In genomic region chr2:73911175-73911700, GRCm38 (mm10) we compare ENCODE assay signal across 8 mouse cellular contexts. TPM values are rescaled to one million over a fixed set of nuclear protein-coding genes. Genes with fewer than 3 reads are reported as not detected.
DNase-seq lines count a peak whose midpoint lies in the region; ATAC-seq and TF ChIP-seq lines count a peak whose summit lies in the region.

Atp5g3 (minus strand) TSS chr2:73911326.

- peaks cover 22% of the 10 kb centered on the region for H3K4me1 ChIP-seq in forebrain, embryonic 10.5 days
- H3K4me1 ChIP-seq in heart, embryonic 15.5 days (replicated peaks), result peaks cover 14% of the 10 kb centered on the region
- H3K4me1 ChIP-seq in liver, embryonic 14.5 days (replicated peaks; ENCODE audit: control insufficient read depth in 2 of 2, insufficient read depth in 2 of 2, low read length in 1 of 2), result peaks cover 9% of the 10 kb centered on the region in 2 experiments
- peaks cover 6% of the 10 kb centered on the region; the same call in 1 of the 2 replicates for H3K4me1 ChIP-seq in neural tube, embryonic 11.5 days (ENCODE audit: control insufficient read depth, insufficient read depth, low read length)
- no peaks in the 10 kb centered on the region for H3K4me1 ChIP-seq in stomach, postnatal 0 days (replicated peaks; ENCODE audit: control insufficient read depth, insufficient read depth)

- peaks cover 37% of the 10 kb centered on the region for H3K36me3 ChIP-seq in forebrain, embryonic 10.5 days (replicated peaks)
- H3K36me3 ChIP-seq in heart, embryonic 15.5 days, result peaks cover 31% of the 10 kb centered on the region
- peaks cover 28% of the 10 kb centered on the region for H3K36me3 ChIP-seq in liver, embryonic 14.5 days (replicated peaks; ENCODE audit: control insufficient read depth, insufficient read depth, low read depth)
- H3K36me3 ChIP-seq in neural tube, embryonic 11.5 days (ENCODE audit: control insufficient read depth, insufficient read depth, low read length), result peaks cover 10% of the 10 kb centered on the region
- peaks cover 11% of the 10 kb centered on the region for H3K36me3 ChIP-seq in stomach, postnatal 0 days (ENCODE audit: control insufficient read depth, insufficient read depth, low read length)

- DNase-seq in c-Kit-negative CD71-positive TER-119-positive erythroid progenitor cells, embryonic 14.5 days (ENCODE audit: low read depth, low spot score), result peak; percentile 77
- DNase-seq in forebrain, embryonic 10.5 days (ENCODE audit: extremely low spot score, low spot score), result peak; percentile 91
- DNase-seq in kidney, postnatal 25 days, result peak; percentile 91 to 96
- DNase-seq in liver, embryonic 14.5 days (ENCODE audit: low read depth in 3 of 3, low spot score in 3 of 3), result peak; percentile 80 to 86 (median 83)
- peak; percentile 93 for DNase-seq in neural tube, embryonic 11.5 days (ENCODE audit: low spot score)
- DNase-seq in stomach, postnatal 0 days (ENCODE audit: low spot score), result peak; percentile 93

- peak within 1 kb of the TSS; percentile 61 for H3K4me2 ChIP-seq in heart, embryonic 15.5 days
- peak within 1 kb of the TSS; percentile 87 for H3K4me2 ChIP-seq in liver, embryonic 14.5 days (ENCODE audit: low read depth)
- peak within 1 kb of the TSS; percentile 83 for H3K4me2 ChIP-seq in neural tube, embryonic 11.5 days (ENCODE audit: low read depth)
- peak within 1 kb of the TSS; percentile 77 for H3K4me2 ChIP-seq in stomach, postnatal 0 days (replicated peaks; ENCODE audit: low read depth)

- H3K27me3 ChIP-seq in forebrain, embryonic 10.5 days (ENCODE audit: poor library complexity, severe bottlenecking), result no peaks in the 10 kb centered on the region
- H3K27me3 ChIP-seq in heart, embryonic 15.5 days, result no peaks in the 10 kb centered on the region
- no peaks in the 10 kb centered on the region for H3K27me3 ChIP-seq in liver, embryonic 14.5 days (ENCODE audit: control insufficient read depth, insufficient read depth, low read length)
- no peaks in the 10 kb centered on the region for H3K27me3 ChIP-seq in neural tube, embryonic 11.5 days (ENCODE audit: control insufficient read depth, insufficient read depth, low read length)
- no peaks in the 10 kb centered on the region for H3K27me3 ChIP-seq in stomach, postnatal 0 days (ENCODE audit: control insufficient read depth, insufficient read depth, low read length)

- peak; percentile 32; the same call in 1 of the 2 replicates for TF ChIP-seq EP300 in liver, embryonic 14.5 days (IDR thresholded peaks at IDR 0.05; ENCODE audit: low read depth)
- no peak for TF ChIP-seq EP300 in stomach, postnatal 0 days (optimal IDR thresholded peaks at IDR 0.05)

- H3K9me3 ChIP-seq in forebrain, embryonic 10.5 days, result no peaks in the 10 kb centered on the region
- H3K9me3 ChIP-seq in heart, embryonic 15.5 days (replicated peaks), result no peaks in the 10 kb centered on the region
- no peaks in the 10 kb centered on the region for H3K9me3 ChIP-seq in liver, embryonic 14.5 days (ENCODE audit: control insufficient read depth, low read length)
- no peaks in the 10 kb centered on the region for H3K9me3 ChIP-seq in neural tube, embryonic 11.5 days (ENCODE audit: control insufficient read depth, low read length)
- no peaks in the 10 kb centered on the region for H3K9me3 ChIP-seq in stomach, postnatal 0 days (ENCODE audit: control insufficient read depth, low read length)

- peak within 1 kb of the TSS; percentile 98 for H3K27ac ChIP-seq in forebrain, embryonic 10.5 days
- peak within 1 kb of the TSS; percentile 94 for H3K27ac ChIP-seq in heart, embryonic 15.5 days
- peak within 1 kb of the TSS; percentile 83 for H3K27ac ChIP-seq in liver, embryonic 14.5 days
- H3K27ac ChIP-seq in neural tube, embryonic 11.5 days (ENCODE audit: low read depth, low read length), result peak within 1 kb of the TSS; percentile 84
- H3K27ac ChIP-seq in stomach, postnatal 0 days (replicated peaks), result peak within 1 kb of the TSS; percentile 99

- under 1% methylated on average over 38 of the region's 38 CpGs for WGBS in forebrain, embryonic 10.5 days
- WGBS in heart, embryonic 15.5 days, result under 1% methylated on average over 38 of the region's 38 CpGs
- under 1% methylated on average over 38 of the region's 38 CpGs for WGBS in liver, embryonic 14.5 days (ENCODE audit: insufficient replicate concordance)
- WGBS in neural tube, embryonic 11.5 days, result under 1% methylated on average over 38 of the region's 38 CpGs
- WGBS in stomach, postnatal 0 days, result under 1% methylated on average over 38 of the region's 38 CpGs

- ATAC-seq in CD4-positive, CD25-positive, alpha-beta regulatory T cell, adult 4 months, result peak; percentile 91
- ATAC-seq in heart, embryonic 15.5 days (replicated peaks; ENCODE audit: insufficient number of reproducible peaks, insufficient read depth, low FRiP score, low read depth), result peak; percentile 95
- ATAC-seq in liver, embryonic 14.5 days (ENCODE audit: insufficient read depth), result peak; percentile 91
- ATAC-seq in neural tube, embryonic 11.5 days (ENCODE audit: insufficient read depth, low FRiP score, low TSS enrichment), result peak; percentile 94
- ATAC-seq in stomach, postnatal 0 days (ENCODE audit: low FRiP score, low TSS enrichment), result peak; percentile 97

- no peak for TF ChIP-seq CTCF in liver, embryonic 14.5 days (IDR thresholded peaks at IDR 0.05; ENCODE audit: low read depth)
- TF ChIP-seq CTCF in stomach, postnatal 0 days (IDR thresholded peaks at IDR 0.05; ENCODE audit: low read depth), result 0 out of 2 replicates have a peak, but pooled peaks have one; percentile 24

- peak within 1 kb of the TSS; percentile 95 for H3K9ac ChIP-seq in heart, embryonic 15.5 days
- peak within 1 kb of the TSS; percentile 99 for H3K9ac ChIP-seq in liver, embryonic 14.5 days (replicated peaks)
- H3K9ac ChIP-seq in neural tube, embryonic 11.5 days (ENCODE audit: low read length), result peak within 1 kb of the TSS; percentile 97
- peak within 1 kb of the TSS; percentile 100 for H3K9ac ChIP-seq in stomach, postnatal 0 days (ENCODE audit: low read length)

- H3K4me3 ChIP-seq in forebrain, embryonic 10.5 days, result peak within 1 kb of the TSS; percentile 99
- H3K4me3 ChIP-seq in heart, embryonic 15.5 days, result peak within 1 kb of the TSS; percentile 72
- peak within 1 kb of the TSS; percentile 87 to 100 for H3K4me3 ChIP-seq in liver, embryonic 14.5 days (ENCODE audit: insufficient read depth in 1 of 2, low read depth in 2 of 2, low read length in 2 of 2)
- peak within 1 kb of the TSS; percentile 99 for H3K4me3 ChIP-seq in neural tube, embryonic 11.5 days (ENCODE audit: low read depth, low read length)
- peak within 1 kb of the TSS; percentile 99 for H3K4me3 ChIP-seq in stomach, postnatal 0 days (ENCODE audit: low read depth, low read length)

RNA-seq across cellular contexts. Expression of gene Atp5g3, which starts in this region (rescaled TPM):
- 100 to 1,000 TPM; 324 to 345 TPM for polyA plus RNA-seq in CD4-positive, CD25-positive, alpha-beta regulatory T cell, adult 4 months (2017; shearing (Covaris generic))
- 837 and 865 TPM in 2 replicates for polyA plus RNA-seq in forebrain, embryonic 10.5 days (2016; fragmentation: Nextera tagmentation; extraction: Ambion mirVana)
- polyA plus RNA-seq in heart, embryonic 15.5 days (2015; fragmentation: Nextera tagmentation; extraction: Ambion mirVana), result 2,396 and 3,120 TPM in 2 replicates
- 363 and 406 TPM in 2 replicates for polyA plus RNA-seq in liver, embryonic 14.5 days (2012; rRNA removed)
- 732 and 769 TPM in 2 replicates for polyA plus RNA-seq in liver, embryonic 14.5 days (2014; fragmentation: Nextera tagmentation; extraction: Ambion mirVana)
- polyA plus RNA-seq in neural tube, embryonic 11.5 days (2014; fragmentation: Nextera tagmentation; extraction: Ambion mirVana), result 875 and 905 TPM in 2 replicates
- polyA plus RNA-seq in stomach, postnatal 0 days (2015; fragmentation: Nextera tagmentation; extraction: Ambion mirVana), result 1,360 and 1,478 TPM in 2 replicates

Comparison
In these comparisons a context has a peak if more than half of its experiments do, and no peak if none do; other contexts are left out.
1. Peak in every context shown above with its lines: DNase-seq, ATAC-seq, H3K4me3 ChIP-seq and H3K27ac ChIP-seq.